Mouse (Mus musculus): ENCODE results near the gene Gpsm3. TPM values are rescaled to one million over a fixed set of nuclear protein-coding genes. Genes with fewer than 3 reads are reported as not detected.

The Gpsm3 gene
- total and polyA plus RNA-seq, 3 experiments, result 3.9 to 6.4 (median 5.2) TPM

- Histone ChIP-seq H3K4me1 (ENCODE audit: control insufficient read depth, insufficient read depth, low read length) (peaks cover 5% of the 10 kb centered on the region), H3K4me3 (peak overlapping the region; percentile 73), H3K36me3 (ENCODE audit: control insufficient read depth, insufficient read depth, low read length) (no peaks in the 10 kb centered on the region), H3K27ac (peak overlapping the region; percentile 95), H3K27me3 (ENCODE audit: control insufficient read depth, insufficient read depth, low read length) (no peaks in the 10 kb centered on the region), H3K9ac (ENCODE audit: low read depth, low read length) (no peak overlapping the region), H3K79me2 (replicated peaks; ENCODE audit: control insufficient read depth, insufficient read depth, low read length) (no peaks in the 10 kb centered on the region)
- intact Hi-C loops (cut with DNase I), result loop anchor here (1.0 kb wide), 1 partner anchor 16 kb away; the partner anchor contains the start of gene Fkbpl
- WGBS, result 54% methylated on average over 5 of the region's 5 CpGs
- no peak for DNase-seq
- TF ChIP-seq POLR2A (IDR thresholded peaks at IDR 0.05; ENCODE audit: insufficient read depth, low read depth, low read length) (no peak), EP300 (IDR thresholded peaks at IDR 0.05; ENCODE audit: insufficient read depth, low read depth, low read length) (no peak), CTCF (IDR thresholded peaks at IDR 0.05) (no peak)
Observed at GRCm38 (mm10) chr17:34628644-34628967, 39.0 kb downstream of the Gpsm3 start.

GRCm38 (mm10) chr17:34629221-34629751 is 39.7 kb downstream of the Gpsm3 start, which contains the start of gene Prrt1:
Gene Prrt1 (plus strand): TSS chr17:34629533.
- intact Hi-C loops (cut with DNase I), result no loop called here
- 23% methylated on average over 16 of the region's 16 CpGs for WGBS
- no peaks in the 10 kb centered on the region for H3K27me3 ChIP-seq (ENCODE audit: control insufficient read depth, insufficient read depth, low read length)

GRCm38 (mm10) chr17:34629796-34630603 is 40.4 kb downstream of the Gpsm3 start:
- no peak for TF ChIP-seq POLR2A (IDR thresholded peaks at IDR 0.05; ENCODE audit: insufficient read depth, low read depth, low read length)
- TF ChIP-seq EP300 (IDR thresholded peaks at IDR 0.05; ENCODE audit: insufficient read depth, low read depth, low read length), result no peak
- TF ChIP-seq CTCF (IDR thresholded peaks at IDR 0.05), result no peak
- peaks cover 5% of the 10 kb centered on the region for H3K4me1 ChIP-seq (ENCODE audit: control insufficient read depth, insufficient read depth, low read length)
- DNase-seq, result no peak
- H3K27me3 ChIP-seq (ENCODE audit: control insufficient read depth, insufficient read depth, low read length), result no peaks in the 10 kb centered on the region
- H3K9ac ChIP-seq (ENCODE audit: low read depth, low read length), result 0 out of 2 replicates have a peak overlapping the region, but pooled peaks have one; percentile 4
- no peaks in the 10 kb centered on the region for H3K36me3 ChIP-seq (ENCODE audit: control insufficient read depth, insufficient read depth, low read length)
- no peak overlapping the region; the same call in 1 of the 2 replicates for H3K27ac ChIP-seq
- intact Hi-C loops (cut with DNase I), result no loop called here
- peak overlapping the region; percentile 21 for H3K4me3 ChIP-seq
- H3K79me2 ChIP-seq (replicated peaks; ENCODE audit: control insufficient read depth, insufficient read depth, low read length), result no peaks in the 10 kb centered on the region
- 51% methylated on average over 12 of the region's 12 CpGs for WGBS

More at GRCm38 (mm10) chr17:34629221-34629751, 39.7 kb downstream of the Gpsm3 start, which contains the start of gene Prrt1:
- Histone ChIP-seq H3K27ac (peak within 1 kb of the TSS; percentile 95), H3K36me3 (ENCODE audit: control insufficient read depth, insufficient read depth, low read length) (no peaks in the 10 kb centered on the region), H3K79me2 (replicated peaks; ENCODE audit: control insufficient read depth, insufficient read depth, low read length) (no peaks in the 10 kb centered on the region), H3K4me3 (peak within 1 kb of the TSS; percentile 73), H3K4me1 (ENCODE audit: control insufficient read depth, insufficient read depth, low read length) (peaks cover 5% of the 10 kb centered on the region), H3K9ac (ENCODE audit: low read depth, low read length) (peak within 1 kb of the TSS; percentile 88)
- no peak for DNase-seq
- TF ChIP-seq CTCF (IDR thresholded peaks at IDR 0.05), result no peak
- 0 out of 2 replicates have a peak, but pooled peaks have one; percentile 26 for TF ChIP-seq POLR2A (IDR thresholded peaks at IDR 0.05; ENCODE audit: insufficient read depth, low read depth, low read length)

GRCm38 (mm10) chr17:34630761-34631301 is 41.2 kb downstream of the Gpsm3 start:
- Histone ChIP-seq H3K27ac (no peak overlapping the region), H3K79me2 (replicated peaks; ENCODE audit: control insufficient read depth, insufficient read depth, low read length) (no peaks in the 10 kb centered on the region), H3K27me3 (ENCODE audit: control insufficient read depth, insufficient read depth, low read length) (no peaks in the 10 kb centered on the region), H3K36me3 (ENCODE audit: control insufficient read depth, insufficient read depth, low read length) (no peaks in the 10 kb centered on the region), H3K4me3 (peak overlapping the region; percentile 29; the same call in 1 of the 2 replicates), H3K4me1 (ENCODE audit: control insufficient read depth, insufficient read depth, low read length) (peaks cover 5% of the 10 kb centered on the region), H3K9ac (ENCODE audit: low read depth, low read length) (peak overlapping the region; percentile 47)
- 9% methylated on average over 46 of the region's 48 CpGs for WGBS
- TF ChIP-seq POLR2A (IDR thresholded peaks at IDR 0.05; ENCODE audit: insufficient read depth, low read depth, low read length), result no peak
- TF ChIP-seq EP300 (IDR thresholded peaks at IDR 0.05; ENCODE audit: insufficient read depth, low read depth, low read length), result no peak
- TF ChIP-seq CTCF (IDR thresholded peaks at IDR 0.05), result no peak
- intact Hi-C loops (cut with DNase I), result no loop called here
- DNase-seq, result no peak

GRCm38 (mm10) chr17:34631647-34632046 is 42.0 kb downstream of the Gpsm3 start:
- no peak for DNase-seq
- 24% methylated on average over 12 of the region's 12 CpGs for WGBS
- no peak for TF ChIP-seq POLR2A (IDR thresholded peaks at IDR 0.05; ENCODE audit: insufficient read depth, low read depth, low read length)
- TF ChIP-seq EP300 (IDR thresholded peaks at IDR 0.05; ENCODE audit: insufficient read depth, low read depth, low read length), result no peak
- no peak for TF ChIP-seq CTCF (IDR thresholded peaks at IDR 0.05)
- H3K27ac ChIP-seq, result peak overlapping the region; percentile 55
- H3K27me3 ChIP-seq (ENCODE audit: control insufficient read depth, insufficient read depth, low read length), result no peaks in the 10 kb centered on the region
- intact Hi-C loops (cut with DNase I), result no loop called here
- no peaks in the 10 kb centered on the region for H3K36me3 ChIP-seq (ENCODE audit: control insufficient read depth, insufficient read depth, low read length)
- H3K9ac ChIP-seq (ENCODE audit: low read depth, low read length), result no peak overlapping the region
- H3K4me1 ChIP-seq (ENCODE audit: control insufficient read depth, insufficient read depth, low read length), result peaks cover 5% of the 10 kb centered on the region
- H3K4me3 ChIP-seq, result peak overlapping the region; percentile 47
- no peaks in the 10 kb centered on the region for H3K79me2 ChIP-seq (replicated peaks; ENCODE audit: control insufficient read depth, insufficient read depth, low read length)
